Comparison of ENCODE assay signal across 8 mouse cellular contexts in the genomic region with DNA sequence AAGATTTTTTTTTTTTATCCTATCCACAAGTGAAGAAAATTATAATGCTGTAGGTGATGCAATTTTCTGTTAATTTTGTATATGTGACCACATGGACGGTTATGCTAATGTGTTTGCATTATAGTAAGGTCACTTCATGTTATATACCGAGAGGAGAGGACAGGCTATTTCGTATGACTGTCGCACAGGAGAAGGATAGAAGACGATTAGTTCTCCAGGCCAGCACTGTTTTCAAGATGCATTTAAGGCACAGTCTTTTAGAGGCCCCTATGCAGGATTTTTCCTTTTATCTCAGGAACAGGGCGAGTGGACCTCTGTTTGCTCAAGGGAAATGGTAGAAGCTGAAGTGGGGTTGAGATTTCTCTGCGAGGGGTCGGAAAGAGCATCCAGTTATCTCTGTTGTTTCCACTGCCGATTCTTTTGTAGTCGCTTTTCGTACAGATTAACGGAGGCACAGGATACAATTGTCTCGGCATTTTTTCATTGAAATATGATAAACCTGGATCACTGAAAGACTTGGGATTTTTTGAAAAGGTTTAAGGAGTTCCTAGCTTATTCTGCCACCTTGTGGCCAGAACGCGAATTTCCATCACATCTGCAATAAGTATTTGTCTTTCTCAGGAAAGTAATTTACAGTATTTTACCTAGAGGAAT.
DNase-seq lines count a peak whose midpoint lies in the region; ATAC-seq and TF ChIP-seq lines count a peak whose summit lies in the region.

No protein-coding gene starts in this region.

- no peaks in the 10 kb centered on the region for H3K36me3 ChIP-seq in heart, embryonic 16.5 days (ENCODE audit: control insufficient read depth, insufficient read depth)
- H3K36me3 ChIP-seq in liver, embryonic 14.5 days (replicated peaks; ENCODE audit: control insufficient read depth, insufficient read depth, low read depth), result no peaks in the 10 kb centered on the region

- H3K4me1 ChIP-seq in heart, embryonic 16.5 days (ENCODE audit: control insufficient read depth, insufficient read depth, low read length), result 0 out of 2 replicates have a peak, but pooled peaks cover 2% of the 10 kb centered on the region
- no peaks in the 10 kb centered on the region for H3K4me1 ChIP-seq in liver, embryonic 14.5 days (replicated peaks; ENCODE audit: control insufficient read depth in 2 of 2, insufficient read depth in 2 of 2, low read length in 1 of 2)

- H3K9me3 ChIP-seq in heart, embryonic 16.5 days (replicated peaks; ENCODE audit: control insufficient read depth, low read length), result no peaks in the 10 kb centered on the region
- no peaks in the 10 kb centered on the region for H3K9me3 ChIP-seq in liver, embryonic 14.5 days (ENCODE audit: control insufficient read depth, low read length)

- H3K27me3 ChIP-seq in heart, embryonic 16.5 days (ENCODE audit: control insufficient read depth, insufficient read depth, low read length), result no peaks in the 10 kb centered on the region
- no peaks in the 10 kb centered on the region for H3K27me3 ChIP-seq in liver, embryonic 14.5 days (ENCODE audit: control insufficient read depth, insufficient read depth, low read length)

- peak; percentile 12 for DNase-seq in ovary, postnatal 10 days (ENCODE audit: low spot score)
- no peak for DNase-seq in ovary, adult 18-20 months (ENCODE audit: low spot score)
- peak; percentile 84 for DNase-seq in embryo, embryonic 10.5 days (ENCODE audit: low spot score)
- peak; percentile 80 to 81 for DNase-seq in kidney, postnatal 4 days
- no peak for DNase-seq in liver, embryonic 14.5 days (ENCODE audit: low read depth in 3 of 3, low spot score in 3 of 3)
- DNase-seq in retina, adult 2 months (ENCODE audit: low read depth, low spot score), result peak; percentile 26
- DNase-seq in yolk sac, embryonic 10.5 days (ENCODE audit: low spot score), result no peak

- WGBS in heart, embryonic 16.5 days, result 31% methylated on average over 15 of the region's 15 CpGs
- WGBS in liver, embryonic 14.5 days (ENCODE audit: insufficient replicate concordance), result 42% methylated on average over 15 of the region's 15 CpGs

- peak; percentile 30; the same call in 1 of the 2 replicates for TF ChIP-seq CTCF in liver, embryonic 14.5 days (IDR thresholded peaks at IDR 0.05; ENCODE audit: low read depth)

- H3K9ac ChIP-seq in heart, embryonic 16.5 days (ENCODE audit: low read length), result peak overlapping the region; percentile 12; the same call in 1 of the 2 replicates
- H3K9ac ChIP-seq in liver, embryonic 14.5 days (replicated peaks), result no peak overlapping the region

- no peak overlapping the region for H3K27ac ChIP-seq in heart, embryonic 16.5 days (ENCODE audit: low read length)
- H3K27ac ChIP-seq in liver, embryonic 14.5 days, result no peak overlapping the region

- no peak for TF ChIP-seq EP300 in liver, embryonic 14.5 days (IDR thresholded peaks at IDR 0.05; ENCODE audit: low read depth)

- ATAC-seq in heart, embryonic 16.5 days (replicated peaks; ENCODE audit: extremely low read depth, insufficient read depth, low FRiP score), result no peak
- ATAC-seq in liver, embryonic 14.5 days (ENCODE audit: insufficient read depth), result no peak

- H3K4me3 ChIP-seq in heart, embryonic 16.5 days (ENCODE audit: low read length), result peak overlapping the region; percentile 36
- no peak overlapping the region for H3K4me3 ChIP-seq in liver, embryonic 14.5 days (ENCODE audit: insufficient read depth in 1 of 2, low read depth in 2 of 2, low read length in 2 of 2)

- H3K4me2 ChIP-seq in heart, embryonic 16.5 days (ENCODE audit: low read depth, low read length), result peak overlapping the region; percentile 50
- no peak overlapping the region for H3K4me2 ChIP-seq in liver, embryonic 14.5 days (ENCODE audit: low read depth)

Comparison
In these comparisons a context has a peak if more than half of its experiments do, and no peak if none do; other contexts are left out.
1. DNase-seq: peak in ovary, postnatal 10 days (single experiment), embryo, embryonic 10.5 days (single experiment), kidney, postnatal 4 days (2 of 2) and retina, adult 2 months (single experiment); none in ovary, adult 18-20 months (single experiment), liver, embryonic 14.5 days (0 of 3) and yolk sac, embryonic 10.5 days (single experiment).